Mouse (Mus musculus): ENCODE data around the gene Frs2. TPM values are rescaled to one million over a fixed set of nuclear protein-coding genes. Genes with fewer than 3 reads are reported as not detected.
"Not testable (repeated sequence)": the region's sequence is repeated elsewhere in the genome, so short reads cannot be mapped to it uniquely, and the experiment has no call there.

The Frs2 gene
- total RNA-seq, 1 experiment from 2014 or later: 12.1 TPM

DNA sequence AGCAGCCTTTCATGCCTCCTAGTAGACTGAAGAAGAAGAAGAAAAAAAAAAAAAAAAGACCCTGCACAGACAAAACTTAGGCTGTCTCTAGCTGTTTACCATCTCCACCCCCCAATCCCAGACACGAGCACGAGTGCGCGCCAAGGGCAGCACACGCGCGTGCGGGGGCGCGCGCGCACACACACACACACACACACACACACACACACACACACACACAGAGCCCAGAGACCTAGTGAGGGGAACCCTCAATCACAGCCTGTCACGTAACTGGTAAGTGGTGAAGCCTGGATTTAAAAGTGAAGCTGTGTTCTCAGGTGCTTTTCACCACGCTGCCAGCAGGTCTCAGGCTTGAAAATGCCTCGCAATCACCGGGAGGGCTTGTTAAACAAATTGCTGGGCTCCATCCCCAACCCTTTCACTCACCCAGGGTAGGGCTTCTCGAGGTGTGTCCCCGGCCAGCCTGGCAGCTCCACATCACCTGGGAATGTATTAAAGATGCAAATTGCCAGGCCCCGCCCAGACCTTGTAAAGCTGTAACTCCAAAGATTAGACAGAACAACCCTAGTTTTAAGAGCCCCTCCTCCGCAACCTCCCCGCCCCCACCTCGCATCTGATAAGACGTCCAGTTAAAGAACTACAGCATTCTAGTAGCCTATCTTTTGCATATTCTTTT lies 1.7 kb upstream of the Frs2 start:
- ATAC-seq (replicated peaks in 1 of 2; ENCODE audit: insufficient read depth in 1 of 2, low FRiP score in 2 of 2, low TSS enrichment in 1 of 2, low read depth in 1 of 2, poor library complexity in 2 of 2, severe bottlenecking in 2 of 2): peak; percentile 13 to 24; a peak in 1 of 4 replicates

DNA sequence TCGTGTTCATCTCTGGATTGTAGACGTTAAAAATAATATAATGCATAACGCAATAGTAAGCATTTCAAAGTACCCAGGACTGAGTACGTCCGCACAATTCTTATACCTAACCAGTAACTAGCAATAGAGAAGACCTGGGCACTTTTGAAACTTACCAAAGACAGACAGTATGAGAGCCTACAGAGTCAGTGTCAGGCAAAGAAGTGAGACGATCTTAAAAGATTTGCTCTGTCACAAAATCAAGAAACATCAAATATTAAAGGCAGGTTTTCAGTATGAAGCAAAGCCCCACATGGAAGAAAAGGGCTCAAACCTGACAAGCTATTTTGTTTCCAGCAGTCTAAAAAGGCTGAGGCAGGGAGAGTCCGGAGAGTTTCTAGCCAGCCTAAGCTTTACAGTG lies 907 bp upstream of the Frs2 start:
- no peak for ATAC-seq (replicated peaks in 1 of 2; ENCODE audit: insufficient read depth in 1 of 2, low FRiP score in 2 of 2, low TSS enrichment in 1 of 2, low read depth in 1 of 2, poor library complexity in 2 of 2, severe bottlenecking in 2 of 2)

GRCm38 (mm10) chr10:117147463-117148360 lies 622 bp downstream of the Frs2 start:
- ATAC-seq (replicated peaks in 1 of 2; ENCODE audit: insufficient read depth in 1 of 2, low FRiP score in 2 of 2, low TSS enrichment in 1 of 2, low read depth in 1 of 2, poor library complexity in 2 of 2, severe bottlenecking in 2 of 2): no peak

DNA sequence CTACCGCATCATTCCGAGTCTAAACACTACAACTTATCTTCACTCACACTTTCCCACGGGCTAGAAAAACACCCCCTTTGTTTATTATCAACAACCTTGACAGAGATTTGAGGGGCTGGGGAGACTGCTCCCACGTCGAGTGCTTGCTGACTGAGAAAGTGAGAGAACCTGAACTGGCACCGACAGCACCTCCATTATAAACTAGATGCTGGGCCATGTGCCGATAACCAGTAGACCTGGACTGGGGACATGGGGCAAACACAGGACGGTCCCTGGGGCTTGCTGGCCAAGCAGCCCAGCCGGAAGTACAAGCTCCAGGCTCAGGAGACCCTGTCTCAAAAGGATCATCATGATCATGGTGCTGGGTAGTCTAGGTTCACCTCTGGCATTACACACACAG lies 1.9 kb downstream of the Frs2 start:
- no peak for ATAC-seq (replicated peaks in 1 of 2; ENCODE audit: insufficient read depth in 1 of 2, low FRiP score in 2 of 2, low TSS enrichment in 1 of 2, low read depth in 1 of 2, poor library complexity in 2 of 2, severe bottlenecking in 2 of 2)

DNA sequence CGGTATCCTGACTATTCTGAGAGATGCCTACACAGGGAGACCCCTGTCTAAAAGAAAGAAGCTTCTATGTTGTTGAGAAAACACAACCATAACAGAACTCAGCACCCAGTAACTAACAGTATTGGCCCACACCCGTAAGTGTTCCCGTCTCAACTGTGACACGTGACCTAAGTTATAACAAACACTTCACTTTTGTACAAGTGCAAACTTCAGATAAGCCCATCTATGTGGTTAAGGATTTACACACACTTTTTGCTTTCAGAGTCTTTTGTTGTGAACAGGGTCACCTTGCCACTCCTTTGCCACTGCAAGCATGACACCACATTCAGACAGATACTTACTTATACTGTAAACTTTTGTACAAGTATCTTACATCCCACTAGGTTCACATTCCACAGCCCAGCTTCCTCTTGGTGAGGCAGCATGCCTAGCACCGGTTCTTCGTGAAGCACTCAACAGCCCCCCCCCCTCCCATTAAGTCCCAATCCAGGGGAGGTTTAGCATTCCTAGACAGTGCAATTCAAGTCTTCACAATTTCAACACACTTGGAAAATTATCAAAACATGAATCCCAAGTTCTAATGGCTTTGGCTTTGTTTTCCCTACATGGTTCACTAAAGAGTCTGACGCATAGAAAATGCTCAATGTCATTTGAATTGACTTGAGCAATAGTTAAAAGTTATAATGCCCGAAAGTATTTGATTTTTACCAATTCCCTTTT lies 2.6 kb downstream of the Frs2 start:
- ATAC-seq (replicated peaks in 1 of 2; ENCODE audit: insufficient read depth in 1 of 2, low FRiP score in 2 of 2, low TSS enrichment in 1 of 2, low read depth in 1 of 2, poor library complexity in 2 of 2, severe bottlenecking in 2 of 2): 0 out of 4 replicates have a peak, but pooled peaks of 1 of the 2 experiments have one; percentile 4

DNA sequence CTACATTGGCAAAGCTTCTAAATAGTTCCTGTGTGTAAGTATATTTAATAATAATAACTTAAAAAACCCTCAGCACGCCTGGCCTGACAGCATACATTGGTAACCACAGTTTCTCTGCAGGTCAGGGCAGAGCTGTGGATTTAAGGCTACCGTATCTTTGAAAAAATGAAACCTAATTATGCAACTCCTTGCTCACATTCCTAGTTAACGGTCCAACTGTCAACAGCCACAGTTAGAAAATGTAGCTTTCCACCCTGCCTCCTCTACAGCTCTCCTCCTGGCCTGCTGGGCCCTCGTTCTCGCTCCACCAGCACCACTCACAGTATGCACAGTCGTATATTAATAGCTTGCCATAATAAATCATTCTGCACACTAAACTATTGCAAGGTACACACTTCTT lies 3.7 kb downstream of the Frs2 start:
- no peak for ATAC-seq (replicated peaks in 1 of 2; ENCODE audit: insufficient read depth in 1 of 2, low FRiP score in 2 of 2, low TSS enrichment in 1 of 2, low read depth in 1 of 2, poor library complexity in 2 of 2, severe bottlenecking in 2 of 2)

- ATAC-seq (replicated peaks in 1 of 2; ENCODE audit: insufficient read depth in 1 of 2, low FRiP score in 2 of 2, low TSS enrichment in 1 of 2, low read depth in 1 of 2, poor library complexity in 2 of 2, severe bottlenecking in 2 of 2): no peak
Observed at GRCm38 (mm10) chr10:117144071-117144470, 4.3 kb downstream of the Frs2 start.

GRCm38 (mm10) chr10:117143311-117143710 lies 5.0 kb downstream of the Frs2 start:
- no peak for ATAC-seq (replicated peaks in 1 of 2; ENCODE audit: insufficient read depth in 1 of 2, low FRiP score in 2 of 2, low TSS enrichment in 1 of 2, low read depth in 1 of 2, poor library complexity in 2 of 2, severe bottlenecking in 2 of 2)

DNA sequence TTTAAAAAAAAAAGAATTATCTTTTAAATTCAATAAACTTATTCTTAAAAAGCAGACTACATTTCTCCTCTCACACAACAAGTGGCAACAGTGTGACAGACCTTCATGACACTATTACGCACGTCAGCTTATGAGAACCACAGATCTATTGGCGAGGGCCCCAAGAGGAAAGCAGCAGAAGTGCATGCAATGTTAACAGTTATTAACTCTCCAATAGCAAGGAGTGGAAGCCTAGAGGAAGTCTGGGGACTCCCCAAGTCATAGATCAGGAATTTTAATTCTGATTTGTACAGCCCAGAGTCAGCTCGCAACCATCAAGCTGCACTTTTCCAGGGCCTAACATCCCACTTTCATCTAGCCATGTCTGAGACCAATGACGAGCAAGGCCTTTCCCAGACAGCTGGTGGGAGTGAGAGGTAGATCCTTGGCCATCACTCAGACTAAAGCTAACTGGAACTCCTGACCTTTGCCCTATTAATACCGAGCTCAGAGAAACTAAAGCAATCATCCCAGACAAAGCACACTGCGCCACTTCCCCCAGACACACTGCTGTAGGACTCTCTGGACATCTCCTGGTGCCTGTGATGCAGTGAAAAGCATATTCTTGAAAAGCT lies 6.3 kb downstream of the Frs2 start:
- no peak for ATAC-seq (replicated peaks in 1 of 2; ENCODE audit: insufficient read depth in 1 of 2, low FRiP score in 2 of 2, low TSS enrichment in 1 of 2, low read depth in 1 of 2, poor library complexity in 2 of 2, severe bottlenecking in 2 of 2)

- ATAC-seq (replicated peaks in 1 of 2; ENCODE audit: insufficient read depth in 1 of 2, low FRiP score in 2 of 2, low TSS enrichment in 1 of 2, low read depth in 1 of 2, poor library complexity in 2 of 2, severe bottlenecking in 2 of 2): not testable (repeated sequence)
Observed at GRCm38 (mm10) chr10:117131506-117131905, 16.8 kb downstream of the Frs2 start.

GRCm38 (mm10) chr10:117130037-117130436 lies 18.3 kb downstream of the Frs2 start:
- peak; percentile 38 to 45; a peak in 3 of 4 replicates for ATAC-seq (replicated peaks in 1 of 2; ENCODE audit: insufficient read depth in 1 of 2, low FRiP score in 2 of 2, low TSS enrichment in 1 of 2, low read depth in 1 of 2, poor library complexity in 2 of 2, severe bottlenecking in 2 of 2)

DNA sequence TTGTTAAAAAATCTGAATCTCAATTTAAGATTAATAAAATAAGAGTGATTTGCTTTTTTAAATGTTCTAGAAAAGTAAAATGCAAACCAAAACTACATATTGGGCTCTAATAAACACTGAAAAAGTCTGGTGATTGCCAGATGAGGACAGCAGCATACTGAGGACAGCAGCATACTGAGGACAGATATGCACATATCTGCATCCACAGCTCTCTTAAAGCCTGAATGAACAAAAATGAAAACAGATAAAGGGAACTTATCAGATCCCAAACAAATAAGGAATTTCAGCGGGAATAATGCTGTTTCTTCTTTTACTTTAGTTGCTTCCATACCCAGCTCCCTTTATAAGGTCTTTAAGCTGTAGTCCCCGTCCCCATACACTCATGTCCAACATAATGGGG lies 19.6 kb downstream of the Frs2 start:
- ATAC-seq (replicated peaks in 1 of 2; ENCODE audit: insufficient read depth in 1 of 2, low FRiP score in 2 of 2, low TSS enrichment in 1 of 2, low read depth in 1 of 2, poor library complexity in 2 of 2, severe bottlenecking in 2 of 2): no peak

- peak; percentile 29 to 61; a peak in 3 of 4 replicates for ATAC-seq (replicated peaks in 1 of 2; ENCODE audit: insufficient read depth in 1 of 2, low FRiP score in 2 of 2, low TSS enrichment in 1 of 2, low read depth in 1 of 2, poor library complexity in 2 of 2, severe bottlenecking in 2 of 2)
Observed at GRCm38 (mm10) chr10:117127480-117127879, 20.9 kb downstream of the Frs2 start.

- ATAC-seq (replicated peaks in 1 of 2; ENCODE audit: insufficient read depth in 1 of 2, low FRiP score in 2 of 2, low TSS enrichment in 1 of 2, low read depth in 1 of 2, poor library complexity in 2 of 2, severe bottlenecking in 2 of 2): no peak
Observed at GRCm38 (mm10) chr10:117126719-117127118, 21.6 kb downstream of the Frs2 start.

GRCm38 (mm10) chr10:117126233-117126632 lies 22.1 kb downstream of the Frs2 start:
- no peak for ATAC-seq (replicated peaks in 1 of 2; ENCODE audit: insufficient read depth in 1 of 2, low FRiP score in 2 of 2, low TSS enrichment in 1 of 2, low read depth in 1 of 2, poor library complexity in 2 of 2, severe bottlenecking in 2 of 2)

DNA sequence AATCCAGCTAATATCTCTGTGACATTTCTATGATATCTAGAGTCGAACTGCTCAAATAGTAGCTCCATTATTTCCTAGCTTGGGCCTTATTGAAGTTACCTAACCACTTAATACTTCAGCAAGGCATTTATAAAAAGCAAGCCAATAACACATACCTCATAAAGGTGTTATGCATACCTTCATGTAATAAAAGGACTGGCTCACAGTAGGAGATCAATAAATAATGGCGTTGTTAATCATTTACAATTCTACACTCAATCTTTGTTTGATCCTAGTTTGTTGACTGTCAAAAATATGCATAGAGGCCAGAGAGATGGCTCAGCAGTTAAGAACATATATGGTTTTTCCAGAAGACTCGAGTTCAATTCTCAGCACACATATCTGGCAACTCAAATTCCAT lies 26.9 kb downstream of the Frs2 start:
- ATAC-seq (replicated peaks in 1 of 2; ENCODE audit: insufficient read depth in 1 of 2, low FRiP score in 2 of 2, low TSS enrichment in 1 of 2, low read depth in 1 of 2, poor library complexity in 2 of 2, severe bottlenecking in 2 of 2): no peak

- no peak for ATAC-seq (replicated peaks in 1 of 2; ENCODE audit: insufficient read depth in 1 of 2, low FRiP score in 2 of 2, low TSS enrichment in 1 of 2, low read depth in 1 of 2, poor library complexity in 2 of 2, severe bottlenecking in 2 of 2)
Observed at GRCm38 (mm10) chr10:117120051-117120666, 28.2 kb downstream of the Frs2 start.

All from hematopoietic stem cell, adult 5-6 weeks (primary cell).